Mouse (Mus musculus) intestine, embryonic 15.5 days (tissue): ENCODE measurements at regions not wholly inside any gene's neighbourhood (a gene's known extent, or its start where the extent isn't known, plus 50 kb on each side); places are given as distances from the start of the nearest gene placed in this dataset.
"Not testable (repeated sequence)": the region's sequence is repeated elsewhere in the genome, so short reads cannot be mapped to it uniquely, and the experiment has no call there.

Source experiments
- ATAC-seq: fragments of 200-750 bp; cut with Nextera tagmentation; 2 replicates; pipeline ENCODE4 v1.8.0; 2017; ENCODE audit warnings: moderate TSS enrichment, moderate library complexity
- H3K27ac ChIP-seq: fragments of 300-500 bp; sonication (generic); 2 replicates; pipeline ENCODE4 v1.5.1; 2015; ENCODE audit warnings: mild to moderate bottlenecking, inconsistent platforms
- H3K27me3 ChIP-seq: fragments of 300-500 bp; sonication (generic); replicated peaks from 2 replicates; pipeline ENCODE4 v1.6.1; 2015; ENCODE audit warnings: inconsistent platforms
- H3K36me3 ChIP-seq: fragments of 300-500 bp; sonication (generic); 2 replicates; pipeline ENCODE4 v1.6.1; 2015; ENCODE audit warnings: inconsistent platforms
- H3K4me1 ChIP-seq: fragments of 300-500 bp; sonication (generic); replicated peaks from 2 replicates; pipeline ENCODE4 v1.6.1; 2015; ENCODE audit warnings: inconsistent platforms
- H3K4me2 ChIP-seq: fragments of 300-500 bp; sonication (generic); replicated peaks from 2 replicates; pipeline ENCODE4 v1.6.1; 2015; ENCODE audit warnings: mild to moderate bottlenecking, inconsistent platforms
- H3K4me3 ChIP-seq: fragments of 300-500 bp; sonication (generic); replicated peaks from 2 replicates; pipeline ENCODE4 v1.5.1; 2015; ENCODE audit warnings: inconsistent platforms
- H3K9ac ChIP-seq: fragments of 300-500 bp; sonication (generic); 2 replicates; pipeline ENCODE4 v1.6.1; 2015; ENCODE audit warnings: inconsistent platforms
- H3K9me3 ChIP-seq: fragments of 300-500 bp; sonication (generic); 2 replicates; pipeline ENCODE4 v1.6.1; 2016; ENCODE audit warnings: inconsistent platforms
- WGBS: fragments of 180-500 bp; shearing (Covaris S2); methylation state at CpG from one replicate; pipeline ENCODE4 v1.1.7; 2015; 5-methylcytosine and 5-hydroxymethylcytosine counted together

DNA sequence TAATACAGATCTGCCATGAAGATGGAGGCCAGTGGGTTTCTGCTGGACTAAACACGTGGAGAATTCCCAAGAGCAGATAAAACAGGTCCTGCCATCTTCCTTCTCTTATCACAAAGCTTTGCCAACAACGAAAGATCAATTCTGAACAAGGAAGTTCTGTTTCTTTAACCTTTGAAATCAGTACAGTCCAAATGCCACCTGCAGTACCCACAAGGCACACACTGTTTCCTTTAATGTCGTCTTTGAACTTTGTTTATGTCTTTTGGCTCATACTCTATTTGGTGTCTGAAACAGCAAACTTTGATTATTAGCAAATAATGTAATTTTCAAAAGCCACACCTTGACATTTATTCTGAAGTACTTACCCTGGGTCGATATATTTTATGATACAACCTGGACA is 536.5 kb downstream of the Bckdhb start:
- H3K4me2 ChIP-seq = no peak overlapping the region
- ATAC-seq = peak; percentile 47; the same call in 1 of the 2 replicates
- 57% methylated on average over 4 of the region's 4 CpGs for WGBS

DNA sequence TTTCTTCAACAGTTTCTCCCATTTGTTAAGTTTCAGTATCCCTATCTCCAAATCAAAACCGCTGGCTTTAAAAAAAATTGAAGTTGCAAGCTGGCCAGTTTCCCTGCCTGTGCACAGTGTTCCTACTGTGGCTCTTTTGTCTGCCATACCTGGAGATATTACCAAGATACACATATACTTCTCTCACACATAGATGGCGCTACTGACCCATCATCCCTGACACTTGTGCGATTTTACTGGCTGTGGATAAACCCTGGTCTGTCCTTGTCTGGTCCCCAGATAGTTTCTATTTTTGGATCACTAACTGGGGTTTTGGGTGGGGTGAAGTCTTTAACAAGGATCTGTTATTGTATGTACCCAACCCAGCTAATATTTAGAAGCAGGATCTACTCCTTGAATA is 541.8 kb downstream of the Bckdhb start:
- H3K27ac ChIP-seq = no peak overlapping the region
- no peak overlapping the region for H3K4me2 ChIP-seq
- H3K9ac ChIP-seq = no peak overlapping the region
- no peak for ATAC-seq
- no peaks in the 10 kb centered on the region for H3K9me3 ChIP-seq
- H3K4me1 ChIP-seq = no peaks in the 10 kb centered on the region
- H3K36me3 ChIP-seq = no peaks in the 10 kb centered on the region
- H3K27me3 ChIP-seq = no peaks in the 10 kb centered on the region
- 5% methylated on average over 3 of the region's 3 CpGs for WGBS
- no peak overlapping the region for H3K4me3 ChIP-seq

More for the DNA sequence above, 536.5 kb downstream of the Bckdhb start:
- H3K9ac ChIP-seq = no peak overlapping the region
- no peaks in the 10 kb centered on the region for H3K9me3 ChIP-seq
- H3K4me1 ChIP-seq = no peaks in the 10 kb centered on the region
- no peaks in the 10 kb centered on the region for H3K27me3 ChIP-seq
- H3K4me3 ChIP-seq = no peak overlapping the region
- H3K27ac ChIP-seq = no peak overlapping the region
- no peaks in the 10 kb centered on the region for H3K36me3 ChIP-seq

DNA sequence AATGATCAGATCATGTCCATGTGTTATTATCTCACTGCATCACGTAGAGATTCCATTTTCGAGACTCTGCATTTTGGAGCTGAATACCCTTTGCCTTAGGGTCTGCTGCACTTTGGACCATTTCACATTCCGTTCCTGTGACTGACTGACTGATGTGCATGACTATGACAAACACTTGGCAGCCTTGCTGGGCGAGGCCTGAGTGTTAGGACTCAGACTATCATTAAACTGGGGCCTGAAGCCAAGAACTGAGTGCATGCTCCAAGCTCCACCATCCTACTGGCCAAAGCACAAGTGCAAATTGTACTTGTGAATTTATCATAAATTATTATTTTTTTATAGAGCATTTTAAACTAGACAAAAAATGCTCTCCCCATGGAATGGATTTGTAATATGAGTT is 547.8 kb downstream of the Bckdhb start:
- Histone ChIP-seq H3K4me1 (no peaks in the 10 kb centered on the region), H3K9me3 (no peaks in the 10 kb centered on the region), H3K4me2 (no peak overlapping the region), H3K27me3 (no peaks in the 10 kb centered on the region), H3K4me3 (no peak overlapping the region), H3K9ac (no peak overlapping the region), H3K27ac (no peak overlapping the region), H3K36me3 (no peaks in the 10 kb centered on the region)
- no peak for ATAC-seq
- 84% methylated on average over 4 of the region's 4 CpGs for WGBS

GRCm38 (mm10) chr9:84475906-84476305 is 551.0 kb downstream of the Bckdhb start:
- H3K4me3 ChIP-seq = no peak overlapping the region
- ATAC-seq = no peak
- H3K27me3 ChIP-seq = no peaks in the 10 kb centered on the region
- no peak overlapping the region for H3K27ac ChIP-seq
- H3K36me3 ChIP-seq = no peaks in the 10 kb centered on the region
- WGBS = 25% methylated on average over 1 of the region's 1 CpGs
- H3K9ac ChIP-seq = no peak overlapping the region
- no peaks in the 10 kb centered on the region for H3K4me1 ChIP-seq
- H3K4me2 ChIP-seq = no peak overlapping the region
- no peaks in the 10 kb centered on the region for H3K9me3 ChIP-seq

DNA sequence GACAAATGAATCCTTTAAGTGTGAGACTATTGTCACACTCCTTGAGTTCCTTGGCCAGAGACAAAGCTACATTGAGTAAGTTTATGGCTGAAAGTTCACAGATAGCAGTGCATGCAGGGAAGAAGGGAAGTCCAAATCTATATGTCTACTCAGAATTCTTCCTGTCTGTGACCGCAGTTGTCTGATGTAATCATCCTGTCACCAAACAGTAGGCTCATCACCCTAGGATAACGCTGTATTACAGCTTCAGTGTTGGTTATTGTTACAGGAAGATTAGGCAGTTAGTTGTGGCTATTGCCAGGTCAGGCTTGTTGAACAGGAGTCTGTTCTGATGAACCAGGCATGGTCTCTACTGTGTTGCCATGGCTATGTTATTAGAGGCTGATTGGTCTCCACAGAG is 574.6 kb downstream of the Bckdhb start:
- 72% methylated on average over 2 of the region's 2 CpGs for whole genome bisulfite sequencing
- Histone ChIP-seq H3K36me3 (no peaks in the 10 kb centered on the region), H3K9ac (no peak overlapping the region), H3K4me3 (no peak overlapping the region), H3K27me3 (no peaks in the 10 kb centered on the region), H3K4me1 (no peaks in the 10 kb centered on the region), H3K27ac (no peak overlapping the region), H3K9me3 (no peaks in the 10 kb centered on the region), H3K4me2 (no peak overlapping the region)
- ATAC-seq = no peak

- H3K9me3 ChIP-seq, H3K4me3 ChIP-seq, H3K4me2 ChIP-seq, H3K27ac ChIP-seq, H3K36me3 ChIP-seq, H3K4me1 ChIP-seq, ATAC-seq, H3K9ac ChIP-seq, H3K27me3 ChIP-seq: not testable (repeated sequence)
Measured at GRCm38 (mm10) chr9:84502981-84503380, 578.0 kb downstream of the Bckdhb start.

GRCm38 (mm10) chr9:84517064-84517463 is 592.1 kb downstream of the Bckdhb start:
- H3K4me1 ChIP-seq = no peaks in the 10 kb centered on the region
- no peaks in the 10 kb centered on the region for H3K9me3 ChIP-seq
- H3K27me3 ChIP-seq = no peaks in the 10 kb centered on the region
- H3K27ac ChIP-seq = no peak overlapping the region
- WGBS = 91% methylated on average over 3 of the region's 3 CpGs
- no peak overlapping the region for H3K9ac ChIP-seq
- H3K4me2 ChIP-seq = no peak overlapping the region
- H3K36me3 ChIP-seq = no peaks in the 10 kb centered on the region
- H3K4me3 ChIP-seq = no peak overlapping the region
- no peak for ATAC-seq

DNA sequence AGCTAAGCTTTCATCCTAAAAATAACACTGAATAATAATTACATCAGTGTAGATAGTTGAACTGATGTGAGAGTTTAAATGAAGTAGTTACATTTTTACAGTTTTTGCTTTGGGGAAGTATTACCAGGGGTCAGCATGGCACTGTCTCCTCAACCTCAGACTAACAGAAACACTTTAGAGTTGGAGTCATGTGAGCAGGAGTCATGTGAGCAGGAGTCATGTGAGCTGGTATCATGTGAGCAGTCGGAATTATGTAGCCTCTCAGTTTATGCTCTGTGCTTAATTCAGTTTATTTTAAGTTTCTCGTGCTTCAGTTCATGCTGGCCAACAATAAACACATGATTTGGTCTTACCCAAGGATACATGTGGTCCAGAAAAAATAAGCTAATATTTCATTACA is 620.5 kb downstream of the Bckdhb start:
- WGBS = 70% methylated on average over 2 of the region's 2 CpGs
- H3K4me3 ChIP-seq = no peak overlapping the region

DNA sequence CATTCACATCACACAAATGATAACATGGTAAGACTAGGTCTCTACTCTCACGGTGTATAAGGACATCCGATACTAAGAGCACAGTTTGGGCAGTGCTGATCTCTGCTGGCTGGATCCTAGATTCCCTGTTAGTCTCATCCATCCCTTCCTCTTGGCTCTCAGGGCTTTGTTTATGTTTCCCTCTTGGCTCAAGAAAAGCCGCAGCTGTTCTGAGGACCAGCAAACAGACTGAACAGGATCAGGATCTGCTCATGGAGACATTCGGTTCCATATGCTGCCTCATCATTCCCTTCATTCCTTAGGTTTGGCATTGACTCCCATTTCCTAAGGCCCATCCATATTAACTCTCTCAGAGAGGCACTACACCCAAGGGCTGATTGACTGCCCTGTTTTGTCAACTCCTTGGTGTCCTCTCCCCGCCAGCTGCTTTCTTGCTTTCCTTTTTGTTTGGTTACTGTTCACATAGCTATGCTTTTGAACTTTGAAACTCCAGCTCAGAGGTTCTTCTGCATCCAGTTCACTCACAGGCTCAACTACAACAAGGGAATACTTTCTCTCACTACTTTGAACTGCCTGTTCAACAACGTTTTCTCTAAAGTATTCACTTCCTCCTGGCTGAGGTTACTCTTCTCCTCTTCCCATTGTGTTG is 623.2 kb downstream of the Bckdhb start:
- WGBS = 47% methylated on average over 6 of the region's 6 CpGs
- H3K4me1 ChIP-seq = no peaks in the 10 kb centered on the region
- H3K36me3 ChIP-seq = no peaks in the 10 kb centered on the region
- H3K9ac ChIP-seq = no peak overlapping the region
- no peak overlapping the region for H3K27ac ChIP-seq
- no peaks in the 10 kb centered on the region for H3K9me3 ChIP-seq
- no peaks in the 10 kb centered on the region for H3K27me3 ChIP-seq
- H3K4me3 ChIP-seq = no peak overlapping the region
- peak; percentile 66; the same call in 1 of the 2 replicates for ATAC-seq
- H3K4me2 ChIP-seq = no peak overlapping the region

More for the DNA sequence above, 620.5 kb downstream of the Bckdhb start:
- no peak overlapping the region for H3K27ac ChIP-seq
- H3K4me1 ChIP-seq = no peaks in the 10 kb centered on the region
- H3K27me3 ChIP-seq = no peaks in the 10 kb centered on the region
- ATAC-seq = no peak
- no peak overlapping the region for H3K9ac ChIP-seq
- no peaks in the 10 kb centered on the region for H3K36me3 ChIP-seq
- no peak overlapping the region for H3K4me2 ChIP-seq
- no peaks in the 10 kb centered on the region for H3K9me3 ChIP-seq

GRCm38 (mm10) chr9:84555237-84555636 is 630.3 kb downstream of the Bckdhb start:
- Histone ChIP-seq H3K9ac (no peak overlapping the region), H3K27ac (no peak overlapping the region), H3K4me2 (no peak overlapping the region), H3K4me1 (no peaks in the 10 kb centered on the region), H3K36me3 (no peaks in the 10 kb centered on the region), H3K27me3 (no peaks in the 10 kb centered on the region), H3K4me3 (no peak overlapping the region), H3K9me3 (no peaks in the 10 kb centered on the region)
- 27% methylated on average over 2 of the region's 2 CpGs for WGBS
- no peak for ATAC-seq

DNA sequence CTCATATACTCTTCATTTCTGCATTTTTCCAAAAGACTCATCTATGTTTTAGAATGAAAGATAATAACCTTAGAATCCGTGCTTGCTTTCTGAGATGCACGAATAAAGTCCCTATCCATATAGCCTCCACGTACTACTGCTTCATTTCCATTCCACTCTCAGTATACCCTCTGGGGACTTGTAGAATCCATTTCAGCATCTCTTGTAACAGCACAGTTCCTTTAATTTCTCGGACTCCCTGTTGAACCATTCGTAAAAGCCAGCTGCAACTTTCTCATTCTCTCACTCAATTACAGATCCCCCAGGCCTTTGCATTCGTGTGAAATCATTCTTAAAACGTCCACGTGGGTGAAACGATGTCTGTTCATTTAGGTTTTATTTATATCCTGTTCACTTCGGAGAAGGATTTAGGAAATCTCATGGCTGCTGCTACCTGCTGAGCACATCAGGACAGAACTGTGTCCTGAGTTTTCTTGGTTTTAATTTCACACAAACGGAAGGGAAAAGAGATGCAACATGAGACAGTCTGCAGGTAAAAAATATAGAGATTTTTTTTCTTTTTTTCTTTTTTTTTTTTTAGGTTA is 631.4 kb downstream of the Bckdhb start:
- WGBS = 65% methylated on average over 11 of the region's 11 CpGs
- Histone ChIP-seq H3K9me3 (no peaks in the 10 kb centered on the region), H3K9ac (no peak overlapping the region), H3K4me2 (no peak overlapping the region), H3K36me3 (no peaks in the 10 kb centered on the region), H3K4me3 (no peak overlapping the region), H3K27ac (no peak overlapping the region), H3K4me1 (no peaks in the 10 kb centered on the region), H3K27me3 (no peaks in the 10 kb centered on the region)
- ATAC-seq = no peak

DNA sequence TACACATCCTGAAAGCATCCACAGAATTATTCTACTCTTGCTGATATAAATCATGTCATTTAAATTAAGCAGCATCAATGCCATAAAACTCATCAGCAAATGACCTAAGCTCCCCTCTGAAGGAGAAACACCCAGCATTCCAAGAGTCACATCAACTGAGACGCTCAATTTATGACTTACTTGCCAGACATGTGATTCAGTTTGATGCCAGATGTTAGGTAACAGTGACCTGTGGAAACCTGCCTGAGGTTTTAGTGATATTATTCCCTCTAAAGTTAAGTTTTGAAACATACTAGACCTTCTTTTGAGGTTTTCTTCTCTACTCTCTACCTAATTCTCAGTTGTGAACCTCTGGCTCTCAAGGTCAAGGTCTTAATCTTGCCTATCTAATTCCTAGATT is 633.4 kb downstream of the Bckdhb start:
- no peak overlapping the region for H3K9ac ChIP-seq
- no peaks in the 10 kb centered on the region for H3K4me1 ChIP-seq
- H3K27ac ChIP-seq = no peak overlapping the region
- no peaks in the 10 kb centered on the region for H3K36me3 ChIP-seq
- 86% methylated on average over 1 of the region's 1 CpGs for WGBS
- ATAC-seq = no peak
- H3K4me3 ChIP-seq = no peak overlapping the region
- H3K9me3 ChIP-seq = no peaks in the 10 kb centered on the region
- no peaks in the 10 kb centered on the region for H3K27me3 ChIP-seq
- no peak overlapping the region for H3K4me2 ChIP-seq

DNA sequence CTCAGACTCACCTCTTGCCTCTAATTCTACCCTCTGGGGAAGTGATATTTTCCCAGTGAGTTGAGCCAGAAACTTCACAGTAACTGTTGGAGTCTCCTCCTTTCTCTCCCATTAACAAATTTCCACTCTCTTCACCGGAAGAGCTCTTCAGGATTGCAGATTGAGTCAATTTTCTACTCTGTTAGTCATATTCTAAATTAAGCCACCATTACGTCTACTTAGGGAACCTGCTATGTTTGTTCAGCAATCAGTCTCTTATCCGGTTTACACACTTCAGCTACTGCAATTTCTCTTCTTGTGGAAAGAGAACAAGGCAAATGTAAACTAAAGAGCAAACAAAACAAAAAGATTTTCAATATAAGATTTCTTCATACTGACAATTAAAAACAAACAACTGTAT is 644.6 kb downstream of the Bckdhb start:
- WGBS = 43% methylated on average over 3 of the region's 3 CpGs
- no peak for ATAC-seq
- H3K9me3 ChIP-seq = no peaks in the 10 kb centered on the region

More for the DNA sequence above, 644.6 kb downstream of the Bckdhb start:
- no peaks in the 10 kb centered on the region for H3K27me3 ChIP-seq
- H3K36me3 ChIP-seq = no peaks in the 10 kb centered on the region
- no peak overlapping the region for H3K4me3 ChIP-seq
- no peak overlapping the region for H3K9ac ChIP-seq
- H3K27ac ChIP-seq = no peak overlapping the region
- no peak overlapping the region for H3K4me2 ChIP-seq
- no peaks in the 10 kb centered on the region for H3K4me1 ChIP-seq
